Mouse (Mus musculus) retina, postnatal 7 days (tissue): ENCODE measurements around the gene Gm1604a.
"Not testable (repeated sequence)": the region's sequence is repeated elsewhere in the genome, so short reads cannot be mapped to it uniquely, and the experiment has no call there.

Source experiments
- DNase-seq: peaks from one replicate; pipeline ENCODE4 v3.0.0-alpha.2; 2012; ENCODE audit warnings: low read depth, low spot score

Gm1604a gene

DNA sequence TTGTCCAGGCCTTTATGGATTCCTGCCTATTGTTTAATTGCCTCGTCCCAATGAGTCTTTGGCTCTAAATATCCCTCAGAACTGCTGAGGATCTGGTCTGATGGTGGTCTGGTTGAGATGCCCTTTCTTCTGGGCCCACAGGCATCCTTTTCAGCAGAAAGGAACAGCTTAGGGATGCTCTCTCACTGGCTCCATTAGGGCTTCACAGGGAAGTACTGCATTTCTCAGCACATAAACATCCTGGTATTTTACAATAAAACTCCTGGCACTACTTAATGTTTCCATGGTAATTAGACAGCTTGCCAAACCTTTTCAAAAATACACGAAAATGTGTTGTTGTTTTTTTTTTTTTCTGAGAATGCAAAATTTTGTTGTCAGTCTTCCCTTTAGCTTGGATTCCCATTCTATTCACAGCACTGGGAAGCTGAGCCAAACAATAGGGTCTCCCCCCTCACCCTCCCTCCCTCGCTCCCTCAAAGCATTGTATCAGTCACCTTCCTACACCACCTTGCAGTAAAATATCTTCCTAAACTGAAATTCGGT, 43.7 kb downstream of the Gm1604a start:
- DNase-seq: not testable (repeated sequence)

DNA sequence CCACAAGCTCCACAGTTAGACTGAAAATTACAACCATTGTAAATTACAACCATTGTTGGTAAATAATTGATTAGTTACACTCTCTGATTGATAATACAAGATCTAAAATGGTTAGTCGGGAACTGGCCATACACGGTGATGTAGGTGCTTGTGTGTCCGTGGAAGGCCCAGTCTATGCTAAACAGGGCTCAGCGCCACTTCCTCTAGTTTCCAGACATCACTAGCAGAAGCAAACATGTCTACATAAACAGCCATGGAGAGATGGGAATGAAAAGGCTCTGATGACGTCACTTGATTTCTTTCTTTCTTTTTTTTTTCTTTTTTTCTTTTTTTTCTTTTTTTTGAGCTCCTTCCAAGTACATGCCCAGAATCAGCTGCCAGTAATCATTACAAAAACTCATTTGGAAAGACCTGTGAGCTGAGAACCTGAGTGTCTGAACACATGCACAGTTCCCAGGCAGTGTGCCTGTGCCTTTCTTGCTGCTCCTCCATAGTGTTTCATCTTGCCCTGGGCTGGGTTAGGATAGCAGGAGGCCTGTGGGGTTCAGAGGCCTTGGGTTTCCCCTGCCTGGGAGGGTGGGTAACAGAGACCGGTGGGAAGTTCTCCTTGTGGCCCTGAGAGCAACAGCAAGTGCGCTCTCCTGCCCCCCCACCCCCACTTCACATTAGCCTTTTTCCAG, 44.3 kb downstream of the Gm1604a start:
- not testable (repeated sequence) for DNase-seq

DNA sequence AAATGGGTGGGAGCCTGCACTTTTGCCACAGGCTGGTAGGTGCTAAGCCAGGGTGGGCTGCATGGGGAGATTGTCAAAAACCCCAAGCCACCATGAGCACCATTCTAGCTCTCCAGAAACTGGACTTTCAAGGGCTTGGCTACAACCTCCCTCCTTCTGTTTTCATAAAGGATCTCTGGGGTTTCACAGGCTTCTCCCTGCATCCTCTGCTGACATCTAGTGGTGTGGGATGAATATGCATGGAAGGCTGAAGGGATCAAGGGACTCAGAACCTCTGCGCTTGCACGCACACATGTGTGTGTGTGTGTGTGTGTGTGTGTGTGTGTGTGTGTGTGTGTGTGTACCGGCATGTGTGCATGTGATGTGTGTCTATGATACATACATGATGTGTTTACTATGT, 49.1 kb downstream of the Gm1604a start:
- DNase-seq: not testable (repeated sequence)

DNA sequence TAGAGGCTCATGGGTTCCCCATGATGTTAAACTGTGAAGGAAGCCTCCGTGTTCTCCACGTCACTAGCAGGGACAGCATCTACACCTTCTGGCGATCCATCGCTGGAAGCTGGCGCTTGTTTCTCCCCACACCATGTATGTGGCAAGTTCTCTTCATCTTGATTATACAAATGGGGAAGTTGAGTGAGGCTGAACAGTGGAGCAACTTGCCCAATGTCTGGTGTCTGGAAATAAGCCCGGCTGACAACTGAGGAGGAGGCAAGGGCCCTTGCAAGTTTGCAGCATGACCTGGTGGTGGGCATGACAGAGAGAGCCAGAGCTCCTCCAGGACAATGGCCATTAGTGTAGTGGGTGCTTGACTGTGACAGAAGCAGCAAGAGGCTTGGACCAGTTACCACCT, 50.2 kb downstream of the Gm1604a start:
- DNase-seq: not testable (repeated sequence)

DNA sequence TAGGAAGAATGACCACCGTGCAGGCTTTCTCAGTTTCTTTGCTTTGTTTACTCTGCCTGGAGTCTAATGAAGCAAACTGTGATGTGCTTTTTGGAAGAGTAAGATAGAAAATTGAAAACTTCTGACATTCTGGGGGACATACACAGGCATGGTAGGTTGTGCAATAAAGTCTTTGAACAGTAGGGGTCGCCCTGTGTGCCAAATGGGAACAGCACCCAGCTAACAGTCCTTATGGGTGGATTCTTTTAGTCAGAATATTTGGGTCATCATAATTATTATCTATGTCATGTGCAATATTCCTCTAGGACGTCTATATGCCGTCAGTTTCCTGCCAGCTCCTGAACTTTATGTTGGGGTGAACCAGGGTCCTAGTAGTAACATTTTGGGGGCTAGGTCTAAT, 54.2 kb downstream of the Gm1604a start:
- DNase-seq: not testable (repeated sequence)

DNA sequence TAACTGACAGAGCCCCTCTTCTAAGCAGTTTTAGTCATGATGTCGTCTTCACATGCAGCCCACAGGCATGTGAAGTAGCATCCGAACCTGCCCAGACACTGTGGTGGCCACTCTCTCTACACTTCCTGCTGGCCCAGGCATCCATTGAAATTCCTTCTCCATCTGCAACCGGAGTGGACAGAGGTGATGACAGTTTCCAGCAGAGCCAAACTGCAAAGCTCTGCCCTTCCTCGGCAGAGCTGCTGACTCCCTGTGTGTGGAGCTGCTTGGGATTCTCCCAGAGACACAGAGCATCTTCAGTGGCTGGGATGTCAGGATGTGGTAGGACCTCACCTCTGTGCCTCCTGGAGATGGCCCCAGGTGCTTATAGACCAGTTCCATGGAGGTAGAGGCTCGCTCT, 59.2 kb downstream of the Gm1604a start:
- DNase-seq: not testable (repeated sequence)

DNA sequence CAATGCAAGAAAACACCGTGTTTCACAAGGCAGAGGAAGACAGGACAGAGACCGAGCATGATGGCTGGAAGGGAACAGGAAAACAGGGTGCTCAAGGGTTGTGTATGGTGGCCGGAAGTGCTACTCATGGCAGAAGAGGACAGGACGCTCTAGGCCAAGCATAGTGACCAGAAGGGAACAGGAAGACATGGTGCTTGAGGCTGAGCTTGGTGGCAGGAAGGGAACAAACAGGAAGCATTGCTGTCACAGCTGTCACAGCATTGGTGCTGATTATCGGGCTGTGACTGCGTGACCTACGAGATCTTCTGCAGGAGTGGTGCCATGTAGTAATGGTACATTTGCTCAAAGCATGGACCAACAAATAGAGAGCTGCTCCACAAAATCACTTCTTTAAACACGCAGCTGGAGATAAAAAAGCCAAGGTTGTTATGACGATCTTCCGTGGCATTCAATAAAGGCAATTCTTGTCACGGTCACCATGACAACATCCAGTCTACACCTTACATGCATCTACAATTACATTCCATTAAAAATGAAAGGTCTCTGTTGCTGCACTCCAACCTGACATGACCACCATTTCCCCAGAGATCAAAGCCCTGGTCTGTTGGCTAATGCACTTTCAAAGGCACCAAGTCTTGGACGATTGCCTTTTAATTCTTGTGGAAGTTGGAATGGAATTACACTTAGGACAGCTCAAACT, 60.3 kb downstream of the Gm1604a start:
- not testable (repeated sequence) for DNase-seq

DNA sequence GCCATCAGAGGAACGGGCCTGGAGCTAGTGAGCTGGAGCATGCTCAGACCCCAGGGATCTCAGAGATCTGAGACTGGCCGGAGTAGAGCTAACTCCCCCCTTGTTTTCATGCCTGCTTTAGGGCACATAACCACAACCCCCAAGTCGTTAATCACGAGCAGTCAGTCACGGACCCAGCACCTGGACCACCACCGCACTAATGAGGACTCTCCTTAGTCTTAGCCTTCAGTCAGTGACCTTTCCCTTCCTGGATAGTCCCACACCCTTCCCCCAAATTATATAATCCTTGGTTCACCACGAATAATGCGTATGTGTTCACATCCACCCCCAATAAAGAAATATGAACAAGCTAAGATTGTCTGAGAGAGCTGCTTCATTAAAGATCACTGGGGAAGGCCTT, 61.5 kb downstream of the Gm1604a start:
- DNase-seq: not testable (repeated sequence)

DNA sequence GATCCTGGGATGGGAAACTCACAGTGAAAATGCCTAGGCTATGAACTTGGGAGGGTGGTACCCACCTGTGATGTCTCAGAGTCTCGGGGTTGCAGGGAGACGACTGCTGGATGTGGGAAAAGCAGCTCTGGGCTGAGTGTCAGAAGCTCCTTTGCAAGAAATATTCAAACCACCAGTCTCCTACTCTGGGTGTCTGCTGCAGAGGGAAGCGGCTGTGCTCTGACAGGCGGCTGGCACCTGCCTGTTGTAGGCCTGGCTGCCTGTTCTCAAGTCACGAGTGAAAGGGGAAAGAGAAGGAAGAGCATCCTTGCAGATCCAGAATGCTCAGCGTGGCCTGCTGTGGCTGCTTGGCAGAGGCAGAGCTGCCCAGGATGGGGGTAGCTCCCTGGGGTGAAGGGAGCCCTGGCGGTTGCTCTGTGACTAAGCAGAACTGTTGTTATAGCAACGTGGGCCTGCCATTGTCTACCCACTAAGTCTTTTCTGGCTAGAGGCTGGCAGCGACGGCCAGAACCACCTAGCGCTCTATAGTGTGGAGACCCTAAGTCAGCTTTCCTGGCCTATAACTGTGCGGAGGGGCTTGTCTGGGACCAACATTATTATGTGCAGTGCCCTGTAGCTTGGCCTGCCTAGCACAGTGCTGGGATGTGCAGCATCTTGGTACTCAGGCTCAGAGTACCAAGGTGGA, 72.6 kb downstream of the Gm1604a start:
- not testable (repeated sequence) for DNase-seq

DNA sequence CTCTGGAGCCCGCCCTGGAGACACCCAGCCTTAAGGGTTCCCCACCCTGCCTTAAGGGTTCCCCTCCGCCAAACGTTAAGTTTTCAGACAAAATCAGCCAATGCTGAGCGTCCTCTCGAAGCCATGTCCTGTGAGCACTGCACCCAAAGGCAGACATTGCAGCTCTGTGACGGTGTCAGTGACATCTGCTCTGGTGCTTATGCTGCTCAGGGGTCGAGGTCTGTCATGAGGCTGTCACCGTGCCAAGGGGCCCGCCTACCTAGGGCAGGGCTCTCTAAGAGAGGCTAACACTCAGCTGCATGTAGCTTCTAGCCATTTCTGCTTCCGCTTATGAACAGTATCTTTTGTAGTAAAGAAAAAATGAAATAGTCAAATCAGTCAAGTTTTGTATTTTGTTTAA, 73.7 kb downstream of the Gm1604a start:
- DNase-seq: not testable (repeated sequence)

DNA sequence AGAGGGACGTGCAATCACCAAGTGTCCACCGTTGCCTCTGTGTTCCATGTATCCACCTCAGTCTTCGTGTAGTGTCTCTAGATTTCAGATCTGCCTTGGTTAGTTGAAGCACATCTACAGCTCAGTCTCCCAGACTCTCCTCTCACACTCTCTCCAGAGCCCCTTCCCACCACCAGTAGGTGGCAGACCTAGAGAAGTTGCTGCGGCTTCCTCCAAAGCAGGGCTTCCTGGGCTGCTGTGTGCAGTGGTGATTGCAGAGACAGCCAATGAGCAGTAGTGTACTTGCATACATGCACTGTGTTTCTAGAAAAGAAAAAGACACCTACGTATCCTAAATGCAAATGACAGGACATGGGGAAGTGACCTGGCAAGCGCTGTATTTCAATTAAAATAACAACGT, 77.6 kb downstream of the Gm1604a start:
- not testable (repeated sequence) for DNase-seq

DNA sequence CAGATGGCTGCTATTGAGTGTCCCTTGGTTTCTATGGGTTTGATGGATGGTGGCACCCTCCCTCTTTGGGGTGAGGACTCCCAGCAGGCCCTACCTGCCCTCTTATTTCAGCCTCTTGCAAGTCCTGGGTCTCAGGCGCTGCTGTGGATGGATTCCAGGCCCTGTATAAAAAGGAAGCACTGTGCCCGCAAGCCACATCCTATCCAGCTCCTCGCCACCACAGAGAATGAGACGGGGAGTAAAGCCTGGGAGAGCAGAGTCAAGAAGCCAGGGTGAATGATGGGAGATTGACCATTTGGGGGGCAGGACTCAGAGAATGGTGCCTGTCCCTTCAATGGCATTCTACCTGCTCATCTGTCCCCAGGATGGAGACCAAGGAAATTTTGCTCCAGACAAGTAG, 86.3 kb downstream of the Gm1604a start:
- not testable (repeated sequence) for DNase-seq

DNA sequence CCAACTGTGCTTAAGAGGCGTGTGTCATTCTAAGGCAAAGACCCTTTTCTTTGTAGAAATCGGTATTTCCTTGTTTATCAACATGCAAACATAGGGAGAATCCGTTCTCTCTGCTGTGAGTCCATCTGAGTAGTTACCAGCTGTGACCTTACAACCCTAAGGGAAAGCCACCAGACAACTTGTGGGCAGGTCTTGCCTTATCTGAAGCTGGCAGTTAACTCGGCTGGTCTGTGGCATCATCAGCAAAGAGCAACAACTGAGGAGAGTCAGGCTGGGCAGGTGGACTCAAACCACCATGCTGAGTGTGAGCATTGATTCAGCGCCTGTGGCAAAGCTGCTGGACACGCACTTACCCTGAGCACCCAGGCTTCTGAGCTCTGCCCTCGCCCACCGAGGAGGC, 90.9 kb downstream of the Gm1604a start:
- DNase-seq: not testable (repeated sequence)

DNA sequence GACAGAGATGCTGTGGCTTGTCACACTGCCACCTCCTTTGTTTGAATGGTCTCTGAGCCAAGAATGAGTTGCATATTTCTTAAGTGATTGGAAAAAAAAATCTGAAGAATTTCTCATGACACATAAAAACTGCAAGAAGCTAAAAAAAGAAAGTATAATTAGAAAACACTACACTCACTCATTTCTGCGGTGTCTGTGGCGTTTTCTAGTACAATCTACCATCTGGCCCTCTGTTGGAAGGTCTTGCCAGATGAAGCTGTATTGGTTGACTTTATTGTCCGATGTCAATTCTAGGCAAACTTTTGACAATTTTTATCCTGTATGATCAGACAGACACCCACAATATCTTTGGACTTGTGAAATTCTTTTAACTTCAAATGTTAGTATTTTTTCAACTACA, 95.5 kb downstream of the Gm1604a start:
- DNase-seq: not testable (repeated sequence)

DNA sequence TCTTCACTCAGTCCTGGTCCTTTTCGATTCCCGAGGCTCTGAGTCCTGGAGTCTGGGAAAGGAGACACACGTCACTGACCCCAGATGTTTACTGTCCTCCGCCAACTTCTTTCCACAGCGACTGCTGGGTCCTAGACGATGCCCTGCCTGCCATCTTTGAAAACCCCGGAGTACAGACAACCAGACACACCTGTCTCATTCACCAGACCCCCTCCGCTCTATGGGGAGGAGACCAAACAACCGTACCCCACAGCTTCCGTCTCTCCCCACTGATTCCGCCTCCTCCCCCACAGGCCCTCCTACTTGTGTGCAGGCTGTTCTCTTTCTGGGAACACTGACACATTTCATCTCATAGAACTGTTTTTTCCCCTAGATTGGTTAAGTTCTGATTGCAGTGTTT, 97.2 kb downstream of the Gm1604a start:
- DNase-seq: not testable (repeated sequence)

DNA sequence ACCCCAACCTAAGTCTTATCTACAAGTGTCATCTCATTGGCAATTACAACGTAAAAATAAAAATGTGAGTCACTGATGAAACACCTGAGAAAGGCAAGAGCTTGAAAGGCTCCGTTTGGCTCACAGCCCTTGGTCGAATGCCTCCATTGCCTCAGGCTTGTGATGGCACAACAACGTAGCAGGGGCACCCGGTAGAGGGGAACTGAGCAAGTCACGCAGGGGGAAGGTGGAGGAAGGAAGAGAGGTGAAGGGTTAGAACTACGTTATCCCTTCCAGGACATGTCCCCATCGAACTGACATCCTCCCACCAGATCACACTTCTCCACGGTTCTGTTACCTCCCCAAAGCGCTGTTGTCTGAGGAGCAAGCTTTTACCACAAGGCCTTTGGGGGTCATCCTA, 101.1 kb downstream of the Gm1604a start:
- DNase-seq: not testable (repeated sequence)

DNA sequence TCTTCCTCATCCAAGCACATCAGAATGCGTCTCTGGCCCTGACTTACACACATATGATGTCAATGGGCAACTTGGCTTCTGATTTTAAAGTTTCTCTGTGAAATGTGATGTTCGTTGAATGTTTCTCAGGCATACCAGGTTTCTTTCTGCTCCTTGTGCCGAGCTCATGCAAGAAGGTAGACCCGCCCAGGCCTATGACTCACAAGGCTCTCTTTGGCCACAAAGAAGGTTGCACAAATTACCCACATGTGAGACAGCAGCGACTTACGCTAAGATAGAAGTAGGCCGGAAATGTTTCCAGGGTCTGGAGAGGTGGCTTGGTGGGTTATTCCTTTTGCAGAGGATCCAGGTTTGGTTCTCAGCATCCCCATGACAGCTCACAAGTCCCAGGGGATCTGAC, 108.6 kb downstream of the Gm1604a start:
- not testable (repeated sequence) for DNase-seq

DNA sequence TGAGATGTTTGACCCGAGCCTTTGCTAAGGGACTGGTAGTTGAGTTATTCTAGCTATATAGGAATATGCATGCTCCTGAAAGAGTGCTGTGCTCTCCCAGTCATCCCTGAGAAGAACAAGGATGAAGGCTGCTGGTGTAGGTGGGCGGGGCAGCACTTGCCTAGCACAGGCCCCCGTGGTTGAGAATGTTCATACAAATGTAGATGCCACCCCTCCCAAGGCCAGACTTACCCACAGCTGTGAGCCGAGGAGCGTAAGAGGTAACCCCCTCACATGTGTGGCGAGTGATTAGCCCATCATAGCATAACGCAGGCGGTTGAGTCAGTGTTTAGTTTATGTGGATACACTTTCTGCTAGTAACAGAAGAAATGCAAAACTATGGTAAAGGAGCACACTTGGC, 109.9 kb downstream of the Gm1604a start:
- DNase-seq: not testable (repeated sequence)
